Comparison of ENCODE assay signal across 13 mouse cellular contexts in the genomic region with DNA sequence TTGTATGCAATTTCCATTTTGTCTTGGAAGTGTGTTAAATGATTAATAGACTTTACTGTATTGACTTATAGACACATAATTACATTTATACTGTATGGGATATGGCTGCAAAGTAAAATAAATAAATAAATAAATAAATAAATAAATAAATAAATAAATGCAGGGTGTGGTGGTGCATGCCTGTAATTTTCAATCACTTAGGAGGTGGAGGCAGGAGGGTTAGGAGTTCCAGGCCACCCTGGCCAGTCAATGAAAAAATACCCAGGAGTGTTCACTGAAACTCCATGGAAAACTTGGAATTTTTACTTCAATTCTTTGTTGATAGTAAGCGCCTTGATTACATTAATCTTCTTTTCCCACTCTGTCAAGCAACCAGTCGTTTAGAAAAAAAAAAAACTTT. TPM values are rescaled to one million over a fixed set of nuclear protein-coding genes. Genes with fewer than 3 reads are reported as not detected.
DNase-seq lines count a peak whose midpoint lies in the region; ATAC-seq and TF ChIP-seq lines count a peak whose summit lies in the region.
"Had no signal": no experiment of that assay in that cellular context is flagged by ENCODE, and none has a peak within 500 bp of the region (broad histone marks: within the 10 kb centered on the region; RNA-seq: fewer than 3 reads in every experiment).

No protein-coding gene starts in this region.

- H3K27me3 ChIP-seq in liver, embryonic 14.5 days (ENCODE audit: control insufficient read depth, insufficient read depth, low read length) = no peaks in the 10 kb centered on the region

- TF ChIP-seq CTCF in gastrocnemius, adult 2 months (IDR thresholded peaks at IDR 0.05) = no peak
- TF ChIP-seq CTCF in layer of hippocampus, adult 2 months (conservative IDR thresholded peaks at IDR 0.05) = no peak
- no peak for TF ChIP-seq CTCF in embryonic fibroblast, embryonic 13.5 days (IDR thresholded peaks at IDR 0.05; ENCODE audit: borderline replicate concordance, insufficient read depth, low read length)
- no peak for TF ChIP-seq CTCF in liver, embryonic 14.5 days (IDR thresholded peaks at IDR 0.05; ENCODE audit: low read depth)

- peak overlapping the region; percentile 54 for H3K4me2 ChIP-seq in liver, embryonic 14.5 days (ENCODE audit: low read depth)

- H3K36me3 ChIP-seq in liver, embryonic 14.5 days (replicated peaks; ENCODE audit: control insufficient read depth, insufficient read depth, low read depth) = no peaks in the 10 kb centered on the region

- peak overlapping the region; percentile 81 for H3K4me3 ChIP-seq in gastrocnemius, adult 2 months
- H3K4me3 ChIP-seq in layer of hippocampus, adult 2 months = peak overlapping the region; percentile 52; the same call in 1 of the 2 replicates
- H3K4me3 ChIP-seq in embryonic fibroblast, embryonic 13.5 days (ENCODE audit: insufficient read depth, low read length) = peak overlapping the region; percentile 14; the same call in 1 of the 2 replicates
- peak overlapping the region; percentile 52 to 53; a peak in 3 of 4 replicates for H3K4me3 ChIP-seq in liver, embryonic 14.5 days (ENCODE audit: insufficient read depth in 1 of 2, low read depth in 2 of 2, low read length in 2 of 2)

- no peak for TF ChIP-seq POLR2A in embryonic fibroblast, embryonic 13.5 days (IDR thresholded peaks at IDR 0.05; ENCODE audit: low read depth, low read length)

- no peaks in the 10 kb centered on the region for H3K9me3 ChIP-seq in liver, embryonic 14.5 days (ENCODE audit: control insufficient read depth, low read length)

- 43% methylated on average over 2 of the region's 2 CpGs for WGBS in liver, embryonic 14.5 days (ENCODE audit: insufficient replicate concordance)

- peak overlapping the region; percentile 92 for H3K27ac ChIP-seq in gastrocnemius, adult 2 months
- peak overlapping the region; percentile 84 for H3K27ac ChIP-seq in layer of hippocampus, adult 2 months
- H3K27ac ChIP-seq in embryonic fibroblast, embryonic 13.5 days (ENCODE audit: insufficient read depth, low read length) = no peak overlapping the region
- H3K27ac ChIP-seq in liver, embryonic 14.5 days = no peak overlapping the region

- peaks cover 5% of the 10 kb centered on the region; the same call in 1 of the 2 replicates for H3K4me1 ChIP-seq in embryonic fibroblast, embryonic 13.5 days (ENCODE audit: control insufficient read depth, insufficient read depth, low read length)
- H3K4me1 ChIP-seq in liver, embryonic 14.5 days (replicated peaks; ENCODE audit: control insufficient read depth in 2 of 2, insufficient read depth in 2 of 2, low read length in 1 of 2) = peaks cover 0 to 5% of the 10 kb centered on the region in 2 experiments; a peak in 1 of 4 replicates

- H3K9ac ChIP-seq in liver, embryonic 14.5 days (replicated peaks) = no peak overlapping the region

- no peak for DNase-seq in gastrocnemius, adult 2 months
- no peak for DNase-seq in gastrocnemius, postnatal 14 days
- no peak for DNase-seq in layer of hippocampus, adult 2 months (ENCODE audit: low spot score in 2 of 2)
- DNase-seq in layer of hippocampus, postnatal 25 days (ENCODE audit: extremely low spot score in 1 of 2, low spot score in 1 of 2) = no peak
- DNase-seq in liver, embryonic 14.5 days (ENCODE audit: low read depth in 3 of 3, low spot score in 3 of 3) = no peak
- no peak for DNase-seq in urinary bladder, adult 18-20 months (ENCODE audit: low spot score in 2 of 2)
- DNase-seq: cerebellum, postnatal 10 days; kidney, adult 11 months; lung, postnatal 36 days had no signal

- ATAC-seq in liver, embryonic 14.5 days (ENCODE audit: insufficient read depth) = no peak
- no peak for ATAC-seq in erythroblast, adult 5-6 weeks (replicated peaks; ENCODE audit: low FRiP score, poor library complexity, severe bottlenecking)
- ATAC-seq: forebrain, embryonic 14.5 days had no signal

- TF ChIP-seq EP300 in liver, embryonic 14.5 days (IDR thresholded peaks at IDR 0.05; ENCODE audit: low read depth) = no peak

- intact Hi-C loops in gastrocnemius, adult 2 months (cut with DNase I) = loop anchor here (5.0 kb wide), 1 partner anchor 82 kb away; a partner anchor contains a TSS
- intact Hi-C loops in gastrocnemius, postnatal 14 days (cut with DNase I; ENCODE audit: low total_unique reads) = no loop called here

RNA-seq across cellular contexts. Expression of a gene that starts 1.1 kb away (rescaled TPM):
- 10 to 100 TPM; 13.6 to 25.7 TPM for total RNA-seq in gastrocnemius, adult 2 months (2021)
- 10 to 100 TPM; 42.8 to 48.3 TPM for total RNA-seq in gastrocnemius, postnatal 14 days (2021)
- total RNA-seq in layer of hippocampus, adult 2 months (2021) = 10 to 100 TPM; 10.3 to 12.0 TPM
- total RNA-seq in layer of hippocampus, postnatal 25 days (2021) = 10 to 100 TPM in 1 of 2 experiments, 1 to 10 TPM in 1; 9.9 to 11.5 TPM
- 27.5 and 44.1 TPM in 2 replicates for polyA plus RNA-seq in embryonic fibroblast, embryonic 13.5 days (2011; ENCODE audit: insufficient read length, low read depth, missing spikeins)
- polyA plus RNA-seq in liver, embryonic 14.5 days (2012; rRNA removed) = 4.5 and 6.9 TPM in 2 replicates
- 22.9 and 23.5 TPM in 2 replicates for polyA plus RNA-seq in liver, embryonic 14.5 days (2014; fragmentation: Nextera tagmentation; extraction: Ambion mirVana)
- total RNA-seq in erythroblast, adult 5-6 weeks (2015; ENCODE audit: low replicate concordance) = 1.2 TPM in 1 of 2 replicates, not detected in the other
- 1.3 TPM in 1 of 2 replicates, not detected in the other for total RNA-seq in erythroblast, adult 5-6 weeks (2017; ENCODE audit: low replicate concordance)

RNA-seq across cellular contexts. Expression of a gene that starts 11.2 kb away (rescaled TPM):
- total RNA-seq in gastrocnemius, adult 2 months (2021) = not detected
- total RNA-seq in gastrocnemius, postnatal 14 days (2021) = not detected
- not detected for total RNA-seq in layer of hippocampus, adult 2 months (2021)
- total RNA-seq in layer of hippocampus, postnatal 25 days (2021) = not detected
- polyA plus RNA-seq in embryonic fibroblast, embryonic 13.5 days (2011; ENCODE audit: insufficient read length, low read depth, missing spikeins) = not detected in 2 replicates
- 0.02 TPM in 1 of 2 replicates, not detected in the other for polyA plus RNA-seq in liver, embryonic 14.5 days (2012; rRNA removed)
- polyA plus RNA-seq in liver, embryonic 14.5 days (2014; fragmentation: Nextera tagmentation; extraction: Ambion mirVana) = 0.11 TPM in 1 of 2 replicates, not detected in the other
- total RNA-seq in erythroblast, adult 5-6 weeks (2015; ENCODE audit: low replicate concordance) = not detected in 2 replicates
- total RNA-seq in erythroblast, adult 5-6 weeks (2017; ENCODE audit: low replicate concordance) = not detected in 2 replicates
- total RNA-seq: adrenal gland, postnatal 4 days had no signal
- polyA plus RNA-seq: forebrain, embryonic 14.5 days had no signal

RNA-seq across cellular contexts. Expression of a gene that starts 16.1 kb away (rescaled TPM):
- under 1 TPM; 0.26 to 0.64 TPM for total RNA-seq in gastrocnemius, adult 2 months (2021)
- total RNA-seq in gastrocnemius, postnatal 14 days (2021) = 1 to 10 TPM; 1.3 to 1.4 TPM
- total RNA-seq in layer of hippocampus, adult 2 months (2021) = not detected
- total RNA-seq in layer of hippocampus, postnatal 25 days (2021) = under 1 TPM in 1 of 2 experiments, not detected in 1; 0.52 TPM
- polyA plus RNA-seq in embryonic fibroblast, embryonic 13.5 days (2011; ENCODE audit: insufficient read length, low read depth, missing spikeins) = 6.4 and 13.8 TPM in 2 replicates
- polyA plus RNA-seq in liver, embryonic 14.5 days (2012; rRNA removed) = 19.1 and 19.9 TPM in 2 replicates
- 18.8 and 19.3 TPM in 2 replicates for polyA plus RNA-seq in liver, embryonic 14.5 days (2014; fragmentation: Nextera tagmentation; extraction: Ambion mirVana)
- total RNA-seq in erythroblast, adult 5-6 weeks (2015; ENCODE audit: low replicate concordance) = not detected in 2 replicates
- total RNA-seq in erythroblast, adult 5-6 weeks (2017; ENCODE audit: low replicate concordance) = not detected in 2 replicates

Comparison
In these comparisons a context has a peak if more than half of its experiments do, and no peak if none do; other contexts are left out.
1. H3K27ac ChIP-seq: peak in gastrocnemius, adult 2 months (single experiment) and layer of hippocampus, adult 2 months (single experiment); none in embryonic fibroblast, embryonic 13.5 days (single experiment) and liver, embryonic 14.5 days (single experiment).
2. H3K4me3 ChIP-seq: peak in every context shown above with its lines; median percentile 81 in gastrocnemius, adult 2 months; 52 in liver, embryonic 14.5 days; 52 in layer of hippocampus, adult 2 months; 14 in embryonic fibroblast, embryonic 13.5 days.
3. RNA of a gene that starts 1.1 kb away (total RNA-seq): 42.8 to 48.3 TPM in gastrocnemius, postnatal 14 days, 13.6 to 25.7 TPM in gastrocnemius, adult 2 months, 10.3 to 12.0 TPM in layer of hippocampus, adult 2 months and 9.9 to 11.5 TPM in layer of hippocampus, postnatal 25 days; 1.2 to 1.3 TPM in erythroblast, adult 5-6 weeks; every median in the first group is over 4 times any median in the second.